Comparison of ENCODE assay signal across 47 mouse cellular contexts in the genomic region with DNA sequence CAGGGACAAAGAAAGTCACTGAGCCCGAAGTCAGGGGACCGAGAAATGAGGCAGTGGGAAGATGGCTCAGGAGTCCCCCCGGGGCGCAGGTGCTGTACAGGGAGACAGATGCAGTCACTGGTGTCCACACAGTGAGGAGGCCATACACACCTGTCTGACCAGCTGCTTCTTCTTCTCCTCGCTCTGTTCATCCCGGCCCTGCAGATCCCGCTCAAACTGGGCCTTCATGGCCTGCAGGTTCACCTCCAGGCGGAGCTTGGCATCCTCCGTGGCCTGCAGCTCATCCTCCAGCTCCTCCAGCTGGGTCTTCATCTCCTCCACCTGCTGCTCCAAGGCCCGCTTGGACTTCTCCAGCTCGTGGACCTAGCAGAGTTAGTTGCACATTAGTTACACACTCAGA. TPM values are rescaled to one million over a fixed set of nuclear protein-coding genes. Genes with fewer than 3 reads are reported as not detected.
"Had no signal": no experiment of that assay in that cellular context is flagged by ENCODE, and none has a peak within 500 bp of the region (broad histone marks: within the 10 kb centered on the region; RNA-seq: fewer than 3 reads in every experiment).

No protein-coding gene starts in this region.

- H3K4me2 ChIP-seq: heart, embryonic 11.5 days; heart, embryonic 12.5 days; heart, embryonic 13.5 days; heart, embryonic 15.5 days; hindbrain, embryonic 12.5 days; hindbrain, embryonic 13.5 days; hindbrain, embryonic 14.5 days; hindbrain, embryonic 15.5 days; intestine, embryonic 15.5 days; kidney, embryonic 15.5 days had no signal

- H3K4me3 ChIP-seq: heart, embryonic 10.5 days; heart, embryonic 12.5 days; heart, embryonic 13.5 days; heart, embryonic 15.5 days; hindbrain, embryonic 10.5 days; hindbrain, embryonic 12.5 days; hindbrain, embryonic 13.5 days; hindbrain, embryonic 15.5 days; intestine, embryonic 15.5 days; kidney, embryonic 15.5 days; layer of hippocampus, adult 2 months had no signal

- H3K27me3 ChIP-seq: heart, embryonic 12.5 days; heart, embryonic 13.5 days; heart, embryonic 15.5 days; hindbrain, embryonic 12.5 days; hindbrain, embryonic 13.5 days; hindbrain, embryonic 15.5 days; intestine, embryonic 15.5 days; kidney, embryonic 15.5 days had no signal

- DNase-seq: heart, postnatal 10 days; heart, postnatal 14 days; heart, postnatal 36 days; heart, postnatal 4 days; kidney, adult 11 months; kidney, adult 18-20 months; kidney, adult 2 months; kidney, adult 8-10 months; kidney, adult 9 months; kidney, postnatal 10 days; kidney, postnatal 14 days; kidney, postnatal 25 days; kidney, postnatal 36 days; kidney, postnatal 4 days; layer of hippocampus, adult 9-11 months; layer of hippocampus, postnatal 36 days had no signal

- H3K27ac ChIP-seq: heart, embryonic 10.5 days; heart, embryonic 13.5 days; heart, embryonic 15.5 days; hindbrain, embryonic 10.5 days; hindbrain, embryonic 12.5 days; hindbrain, embryonic 13.5 days; hindbrain, embryonic 14.5 days; hindbrain, embryonic 15.5 days; hindbrain, postnatal 0 days; intestine, embryonic 15.5 days; kidney, embryonic 15.5 days; kidney, postnatal 0 days; layer of hippocampus, adult 2 months had no signal

- H3K9ac ChIP-seq: heart, embryonic 12.5 days; heart, embryonic 13.5 days; heart, embryonic 15.5 days; hindbrain, embryonic 12.5 days; hindbrain, embryonic 13.5 days; hindbrain, embryonic 14.5 days; hindbrain, embryonic 15.5 days; intestine, embryonic 15.5 days; kidney, embryonic 15.5 days had no signal

- H3K4me1 ChIP-seq: heart, embryonic 10.5 days; heart, embryonic 12.5 days; heart, embryonic 13.5 days; hindbrain, embryonic 10.5 days; hindbrain, embryonic 12.5 days; hindbrain, embryonic 13.5 days; hindbrain, embryonic 15.5 days; kidney, embryonic 15.5 days had no signal

- H3K9me3 ChIP-seq: heart, embryonic 10.5 days; heart, embryonic 12.5 days; heart, embryonic 13.5 days; heart, embryonic 15.5 days; hindbrain, embryonic 10.5 days; hindbrain, embryonic 12.5 days; hindbrain, embryonic 13.5 days; hindbrain, embryonic 15.5 days; intestine, embryonic 15.5 days; kidney, embryonic 15.5 days had no signal

- ATAC-seq: hindbrain, embryonic 16.5 days; hindbrain, postnatal 0 days; inflammation-experienced regulatory T-cells, adult 6 months; intestine, embryonic 15.5 days; intestine, embryonic 16.5 days; intestine, postnatal 0 days had no signal

RNA-seq across cellular contexts. Expression of gene Apol8, which starts 10.2 kb away (rescaled TPM):
- total RNA-seq: heart, adult 8-10 months; heart, postnatal 10 days; heart, postnatal 14 days; heart, postnatal 25 days; heart, postnatal 36 days had no signal
- polyA plus RNA-seq: heart, embryonic 14.5 days; heart, embryonic 15.5 days; hindbrain, embryonic 14.5 days; intestine, embryonic 14.5 days; intestine, postnatal 0 days; kidney, embryonic 14.5 days; kidney, postnatal 0 days; large intestine, adult 2 months had no signal

RNA-seq across cellular contexts. Expression of gene Apol9b, which starts 38.1 kb away (rescaled TPM):
- total RNA-seq: heart, postnatal 10 days; heart, postnatal 25 days; layer of hippocampus, adult 18-20 months; layer of hippocampus, adult 2 months; layer of hippocampus, adult 8-10 months; layer of hippocampus, postnatal 10 days; layer of hippocampus, postnatal 14 days; layer of hippocampus, postnatal 25 days; layer of hippocampus, postnatal 36 days had no signal
- polyA plus RNA-seq: heart, embryonic 10.5 days; heart, embryonic 14.5 days; hindbrain, embryonic 10.5 days; hindbrain, embryonic 11.5 days; hindbrain, embryonic 12.5 days; hindbrain, embryonic 13.5 days; hindbrain, embryonic 15.5 days; kidney, embryonic 14.5 days; kidney, embryonic 15.5 days had no signal
